Mouse (Mus musculus): ENCODE data around the gene Guca2b.
A peak's percentile ranks its signal among the peaks of the same experiment; 100 is the strongest.

The Guca2b gene

GRCm38 (mm10) chr4:119658731-119659130, at the start of gene Guca2b:
Gene Guca2b (minus strand): TSS chr4:119658954.
- DNase-seq (ENCODE audit: low read depth, low spot score) = no peak

GRCm38 (mm10) chr4:119707751-119708150, 49.0 kb upstream of the Guca2b start:
- DNase-seq (ENCODE audit: low read depth, low spot score) = peak; percentile 3

- no peak for DNase-seq (ENCODE audit: low read depth, low spot score)
These were observed 48.6 kb upstream of the Guca2b start for GRCm38 (mm10) chr4:119707326-119707725.

GRCm38 (mm10) chr4:119703965-119704364, 45.2 kb upstream of the Guca2b start:
- no peak for DNase-seq (ENCODE audit: low read depth, low spot score)

- DNase-seq (ENCODE audit: low read depth, low spot score) = no peak
These were observed 42.7 kb upstream of the Guca2b start for GRCm38 (mm10) chr4:119701269-119701954.

- DNase-seq (ENCODE audit: low read depth, low spot score) = no peak
These were observed 39.6 kb upstream of the Guca2b start for GRCm38 (mm10) chr4:119698339-119698738.

- DNase-seq (ENCODE audit: low read depth, low spot score) = no peak
These were observed 27.0 kb upstream of the Guca2b start for GRCm38 (mm10) chr4:119685746-119686145.

- DNase-seq (ENCODE audit: low read depth, low spot score) = no peak
These were observed 23.8 kb upstream of the Guca2b start for GRCm38 (mm10) chr4:119682596-119682995.

GRCm38 (mm10) chr4:119672685-119673084, 13.9 kb upstream of the Guca2b start:
- DNase-seq (ENCODE audit: low read depth, low spot score) = no peak

- DNase-seq (ENCODE audit: low read depth, low spot score) = no peak
These were observed 12.4 kb upstream of the Guca2b start for GRCm38 (mm10) chr4:119671164-119671563.

GRCm38 (mm10) chr4:119670736-119671135, 12.0 kb upstream of the Guca2b start:
- DNase-seq (ENCODE audit: low read depth, low spot score) = no peak

GRCm38 (mm10) chr4:119670210-119670555, 11.4 kb upstream of the Guca2b start:
- no peak for DNase-seq (ENCODE audit: low read depth, low spot score)

GRCm38 (mm10) chr4:119669356-119670209, 10.8 kb upstream of the Guca2b start:
- DNase-seq (ENCODE audit: low read depth, low spot score) = no peak

- DNase-seq (ENCODE audit: low read depth, low spot score) = no peak
These were observed 9.8 kb upstream of the Guca2b start for GRCm38 (mm10) chr4:119668596-119668995.

GRCm38 (mm10) chr4:119668185-119668584, 9.4 kb upstream of the Guca2b start:
- DNase-seq (ENCODE audit: low read depth, low spot score) = no peak

- DNase-seq (ENCODE audit: low read depth, low spot score) = peak; percentile 76
These were observed 8.7 kb upstream of the Guca2b start for GRCm38 (mm10) chr4:119667454-119667853.

GRCm38 (mm10) chr4:119666116-119666515, 7.4 kb upstream of the Guca2b start:
- DNase-seq (ENCODE audit: low read depth, low spot score) = no peak

GRCm38 (mm10) chr4:119665166-119665565, 6.4 kb upstream of the Guca2b start:
- no peak for DNase-seq (ENCODE audit: low read depth, low spot score)

- no peak for DNase-seq (ENCODE audit: low read depth, low spot score)
These were observed 4.8 kb upstream of the Guca2b start for GRCm38 (mm10) chr4:119663409-119664095.

- DNase-seq (ENCODE audit: low read depth, low spot score) = peak; percentile 92
These were observed 4.2 kb upstream of the Guca2b start for GRCm38 (mm10) chr4:119662976-119663375.

GRCm38 (mm10) chr4:119662151-119662550, 3.4 kb upstream of the Guca2b start:
- DNase-seq (ENCODE audit: low read depth, low spot score) = peak; percentile 25

GRCm38 (mm10) chr4:119660007-119660406, 1.3 kb upstream of the Guca2b start:
- DNase-seq (ENCODE audit: low read depth, low spot score) = no peak

All from 3T3-L1 (cell line).